Mouse (Mus musculus) testis, postnatal 14 days (tissue): Measurements from ENCODE around the gene Tex22.

Source experiments
- DNase-seq: peaks from one replicate; pipeline ENCODE4 v3.0.0; 2021; ENCODE audit warnings: low spot score

Tex22 gene

DNA sequence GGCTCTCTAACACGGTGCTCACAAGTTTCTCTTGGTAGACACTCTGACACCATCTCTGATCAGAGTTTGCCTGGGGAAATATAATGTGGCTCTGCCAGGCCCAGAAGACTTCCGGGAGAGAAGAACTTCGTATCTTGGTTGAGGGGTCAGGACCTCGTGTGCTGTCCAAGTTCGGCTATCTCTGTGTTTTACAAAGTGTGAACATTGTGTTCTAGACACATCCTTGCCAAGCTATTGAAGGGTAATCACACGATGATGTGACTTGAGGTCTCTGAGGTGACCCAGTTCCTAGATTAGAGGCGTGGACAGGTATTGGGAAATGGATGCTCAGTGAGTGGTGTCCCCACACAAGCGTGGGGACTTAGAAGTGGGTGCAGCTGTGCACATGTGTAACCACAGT is 18.2 kb upstream of the Tex22 start:
- no peak for DNase-seq

DNA sequence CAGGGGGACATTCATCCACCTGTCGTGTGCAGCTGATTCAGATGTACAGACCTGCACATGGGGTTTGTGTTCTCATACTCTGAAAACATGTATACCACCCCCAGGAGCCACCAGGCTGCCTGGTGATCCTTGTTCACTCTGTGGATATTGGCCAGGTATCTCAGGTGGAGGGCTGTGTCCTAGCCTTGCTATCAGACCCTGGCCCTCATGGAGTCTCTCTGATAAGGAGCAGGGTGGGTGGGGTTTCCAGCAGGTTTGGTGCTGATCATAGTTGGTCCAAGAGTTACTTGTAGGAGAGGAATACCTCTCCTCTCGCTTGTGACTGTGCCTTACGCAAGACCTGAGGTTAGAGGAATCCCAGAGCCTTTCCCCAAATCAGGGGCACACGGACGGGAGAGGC is 14.1 kb upstream of the Tex22 start:
- no peak for DNase-seq

DNA sequence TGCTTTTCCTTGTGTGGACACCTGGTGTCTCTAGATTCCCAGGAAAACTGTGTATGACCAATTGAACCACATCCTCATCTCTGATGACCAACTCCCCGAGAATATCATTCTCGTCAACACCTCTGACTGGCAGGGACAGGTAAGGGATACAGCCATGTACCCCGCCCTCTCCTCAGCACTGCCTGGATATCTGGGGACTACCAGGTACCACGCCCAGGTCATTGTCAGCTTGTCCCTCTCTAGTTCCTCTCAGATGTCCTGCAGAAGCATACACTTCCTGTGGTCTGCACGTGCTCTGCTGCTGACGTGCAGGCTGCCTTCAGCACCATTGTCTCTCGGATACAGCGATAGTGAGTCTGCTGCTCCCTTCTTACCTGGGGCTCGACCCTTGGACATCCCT is 12.7 kb upstream of the Tex22 start:
- DNase-seq: no peak

DNA sequence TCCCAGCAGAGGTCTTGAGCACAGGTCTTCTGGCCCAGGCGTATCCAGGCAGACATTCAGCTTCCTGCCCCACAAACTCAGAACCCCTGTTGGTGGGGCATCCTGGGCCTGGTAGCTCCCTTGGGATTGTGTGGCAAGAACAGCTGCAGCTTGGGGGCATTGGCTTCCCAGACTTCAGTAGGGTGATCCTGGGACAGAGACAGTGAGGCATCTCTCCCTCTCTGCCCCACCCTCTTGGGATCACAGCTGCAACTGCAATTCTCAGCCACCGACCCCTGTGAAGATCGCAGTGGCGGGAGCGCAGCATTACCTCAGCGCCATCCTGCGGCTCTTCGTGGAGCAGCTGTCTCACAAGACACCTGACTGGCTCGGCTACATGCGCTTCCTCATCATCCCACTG is 12.1 kb upstream of the Tex22 start:
- DNase-seq: no peak

DNA sequence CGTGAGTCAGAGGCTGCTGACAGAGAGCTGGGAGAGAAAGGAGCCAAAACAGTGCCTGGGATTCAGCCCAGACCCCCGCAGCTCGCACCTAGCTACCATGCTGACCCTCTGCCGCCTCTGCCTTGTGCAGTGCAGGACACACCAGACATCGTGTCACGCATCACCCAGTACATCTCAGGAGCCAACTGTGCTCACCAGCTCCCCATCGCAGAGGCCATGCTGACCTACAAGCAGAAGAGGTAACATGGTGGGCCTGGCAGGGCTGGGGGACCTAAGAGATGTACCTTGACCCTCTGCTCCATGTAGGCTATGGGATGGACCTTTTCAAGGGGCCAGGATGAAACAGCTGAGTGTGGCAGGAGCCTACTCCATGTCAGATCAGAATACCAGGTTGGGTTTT is 10.6 kb upstream of the Tex22 start:
- DNase-seq: no peak

DNA sequence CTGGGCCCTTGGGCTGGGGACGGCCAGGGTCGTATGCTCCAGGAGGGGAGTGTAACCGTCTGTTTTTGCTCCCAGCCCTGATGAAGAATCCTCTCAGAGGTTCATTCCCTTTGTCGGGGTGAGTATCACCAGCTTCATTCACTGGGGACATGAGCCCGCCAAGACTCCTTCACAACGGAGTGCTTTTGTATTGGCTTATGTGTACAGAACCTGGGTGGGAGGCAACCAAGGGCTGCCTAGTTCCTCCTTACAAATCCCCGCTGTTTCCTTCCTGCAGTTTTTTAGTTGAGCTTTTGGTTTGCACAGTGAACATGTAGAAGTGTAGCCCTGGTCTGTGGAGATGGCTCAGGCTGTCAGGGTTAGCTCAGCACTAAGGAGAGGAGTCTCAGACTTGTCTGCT is 6.3 kb upstream of the Tex22 start:
- DNase-seq: no peak

DNA sequence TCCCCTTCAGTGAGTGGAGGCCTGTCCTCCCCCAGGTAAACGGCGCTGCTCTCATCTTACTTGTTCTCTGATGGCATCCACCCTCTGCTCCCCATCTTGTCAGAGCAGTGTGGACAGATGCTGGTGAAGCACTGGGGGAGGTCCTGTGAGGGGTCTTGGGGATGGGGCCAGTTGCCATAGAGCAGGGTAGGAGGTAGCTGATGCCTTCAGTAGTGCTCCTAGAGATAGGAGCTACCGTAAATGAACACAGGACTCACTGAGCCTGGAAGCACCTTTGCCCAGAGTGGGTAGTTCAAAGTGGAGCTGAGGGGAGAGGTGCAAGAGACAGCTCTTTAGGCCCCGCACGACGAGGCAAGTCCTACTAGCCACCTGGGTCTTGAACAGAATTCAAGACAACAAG is 4.9 kb upstream of the Tex22 start:
- no peak for DNase-seq

DNA sequence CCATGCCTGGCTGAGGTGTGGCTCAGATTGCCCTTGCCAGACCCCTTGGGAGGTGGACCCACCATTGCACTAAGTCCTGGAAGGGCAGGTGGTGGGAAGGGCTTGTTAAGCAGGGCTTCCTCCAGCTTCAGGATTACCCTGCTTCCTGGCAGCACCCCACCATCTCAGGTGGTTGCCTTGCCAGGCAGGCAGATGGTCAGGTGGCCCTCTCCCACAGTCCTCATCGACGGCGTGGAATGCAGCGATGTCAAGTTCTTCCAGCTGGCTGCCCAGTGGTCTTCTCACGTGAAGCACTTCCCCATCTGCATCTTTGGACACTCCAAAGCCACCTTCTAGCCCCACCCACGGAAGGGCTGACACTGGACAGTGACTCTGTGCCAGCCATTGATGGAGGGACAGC is 3.0 kb upstream of the Tex22 start:
- no peak for DNase-seq

DNA sequence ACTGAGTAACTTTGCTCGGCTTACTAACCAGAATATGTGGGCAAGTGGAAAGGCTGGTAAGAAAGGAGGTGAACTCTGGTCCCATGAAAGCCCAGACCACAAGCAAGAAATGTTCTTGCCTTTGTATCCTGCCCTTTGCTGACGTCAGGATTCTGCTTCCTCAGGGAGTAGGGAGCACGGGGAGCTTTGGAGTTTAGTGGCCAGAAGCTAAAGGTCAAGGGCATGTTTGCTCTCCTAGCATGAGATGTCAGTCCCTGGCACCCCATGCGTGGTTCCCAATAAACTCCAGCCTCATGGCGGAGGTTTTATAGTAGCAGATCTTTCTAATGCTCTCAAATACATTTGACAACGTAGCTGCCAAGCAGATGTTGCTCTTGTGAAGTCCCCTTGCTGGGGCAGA is 2.5 kb upstream of the Tex22 start:
- DNase-seq: no peak

DNA sequence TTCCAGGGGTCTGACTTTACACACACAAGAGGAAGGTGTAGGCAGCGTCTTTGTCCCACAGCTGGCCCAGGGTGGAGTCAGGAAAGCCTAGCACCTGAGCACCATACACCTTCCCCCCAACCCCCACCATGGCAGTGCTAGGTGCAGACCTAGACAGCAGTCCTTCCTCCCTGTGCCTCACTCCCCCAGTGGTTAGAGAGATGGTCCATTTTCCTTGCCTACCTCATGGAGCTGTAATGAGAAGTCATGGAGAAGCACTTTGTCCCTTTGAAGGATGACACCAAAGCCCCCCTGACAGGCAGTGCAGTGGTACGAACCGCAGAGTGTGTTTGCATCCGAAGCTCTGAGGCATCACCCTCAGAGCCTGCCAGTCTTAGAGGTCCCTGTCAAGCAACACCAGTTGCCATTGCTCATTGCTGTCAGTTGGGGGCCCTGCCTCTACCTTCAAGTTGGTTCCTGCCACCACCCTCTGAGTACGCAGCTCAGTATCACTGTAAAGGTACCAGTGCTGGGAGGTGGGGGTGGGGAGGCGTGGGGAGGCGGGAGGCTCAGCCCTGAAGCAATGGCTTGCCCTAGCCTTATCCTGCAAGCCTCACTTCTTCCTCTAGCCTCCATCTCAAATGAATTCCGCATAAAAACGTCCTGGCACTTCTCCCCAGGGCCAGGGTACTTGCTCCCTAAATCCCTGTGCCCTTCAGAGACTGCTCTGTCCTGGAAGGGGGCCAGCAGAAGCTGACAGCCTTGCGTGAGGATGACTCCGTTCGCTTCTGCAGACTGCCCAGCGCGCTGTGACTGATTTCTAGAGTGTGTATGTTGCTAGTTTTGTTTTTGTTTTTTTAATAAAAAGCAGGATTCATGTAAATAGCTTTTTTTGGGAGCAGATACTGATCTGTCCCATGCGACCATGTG is 628 bp upstream of the Tex22 start:
- DNase-seq: no peak

DNA sequence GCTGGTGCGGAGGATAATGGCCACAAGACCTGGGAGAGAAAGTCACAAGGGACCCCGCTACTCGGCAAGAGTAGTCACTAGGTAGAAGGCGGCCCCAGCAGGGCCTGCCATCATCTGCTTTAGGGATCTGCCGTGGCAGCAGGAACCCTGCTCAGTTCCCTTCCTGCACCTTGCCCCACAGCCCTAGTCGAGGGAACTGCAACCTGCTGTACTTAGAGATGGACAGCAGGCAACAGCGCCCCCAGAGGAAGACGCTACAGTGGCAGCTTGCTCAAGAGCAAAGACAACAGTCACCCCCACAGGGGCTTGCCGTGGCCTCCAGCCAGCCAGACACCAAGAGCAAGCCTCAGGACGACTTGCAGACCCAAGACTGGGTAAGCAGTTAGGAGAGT is 757 bp downstream of the Tex22 start:
- DNase-seq: peak; percentile 80

DNA sequence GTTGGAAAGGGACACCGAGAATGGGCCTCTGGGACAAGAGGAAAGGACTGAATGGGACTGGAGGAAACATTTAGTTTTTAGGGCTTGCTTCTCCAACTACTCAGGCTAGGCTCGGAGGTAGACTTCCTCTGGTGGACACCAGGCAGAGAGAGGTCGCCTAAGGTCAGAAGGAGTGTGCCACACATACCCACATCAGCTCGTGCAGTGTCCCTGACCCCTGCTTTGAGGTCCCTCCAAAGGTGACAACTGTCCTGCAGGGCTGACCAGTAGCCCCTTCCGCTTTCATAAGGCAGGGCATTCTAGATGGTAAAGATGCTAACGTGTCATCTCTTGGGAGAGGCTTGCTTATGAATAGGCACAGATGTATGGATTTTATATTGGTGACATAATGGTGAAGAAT is 1.2 kb downstream of the Tex22 start:
- no peak for DNase-seq

DNA sequence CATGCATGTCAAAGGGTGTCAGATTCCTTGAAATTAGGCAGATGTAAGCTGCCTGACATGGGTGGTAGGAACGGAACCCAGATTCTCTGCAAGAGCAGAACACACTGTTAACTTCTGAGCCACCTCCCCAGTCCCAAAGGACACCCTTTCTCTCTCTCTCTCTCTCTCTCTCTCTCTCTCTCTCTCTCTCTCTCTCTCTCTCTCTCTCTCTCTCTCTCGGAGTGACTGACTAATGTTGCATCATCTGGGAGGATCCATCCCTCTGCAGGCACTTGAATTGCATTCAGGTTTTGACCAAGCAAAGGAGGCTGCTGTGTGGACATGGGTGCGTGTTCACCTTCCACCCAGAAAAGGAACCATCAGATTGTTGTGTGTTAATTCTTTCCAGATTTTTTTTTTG is 13.0 kb downstream of the Tex22 start:
- no peak for DNase-seq

DNA sequence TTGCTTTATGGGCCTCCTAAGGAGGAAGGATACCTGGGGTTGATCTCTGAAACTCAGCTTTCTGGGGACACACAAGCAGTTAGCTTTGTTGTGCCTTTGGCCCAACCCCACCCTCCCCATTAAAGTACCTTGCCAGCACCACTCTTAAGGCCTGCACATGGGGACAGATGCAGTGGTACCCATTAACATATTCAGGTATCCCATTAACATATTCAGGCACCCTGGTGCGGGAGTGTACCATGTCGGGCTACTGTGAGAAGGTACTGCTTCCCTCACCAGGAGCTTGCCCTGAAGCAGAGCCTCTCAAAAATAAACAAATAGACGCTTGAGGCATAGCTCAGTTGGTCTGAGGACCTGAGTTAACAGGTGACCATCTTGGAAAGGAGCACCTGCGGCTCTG is 13.7 kb downstream of the Tex22 start:
- DNase-seq: no peak

DNA sequence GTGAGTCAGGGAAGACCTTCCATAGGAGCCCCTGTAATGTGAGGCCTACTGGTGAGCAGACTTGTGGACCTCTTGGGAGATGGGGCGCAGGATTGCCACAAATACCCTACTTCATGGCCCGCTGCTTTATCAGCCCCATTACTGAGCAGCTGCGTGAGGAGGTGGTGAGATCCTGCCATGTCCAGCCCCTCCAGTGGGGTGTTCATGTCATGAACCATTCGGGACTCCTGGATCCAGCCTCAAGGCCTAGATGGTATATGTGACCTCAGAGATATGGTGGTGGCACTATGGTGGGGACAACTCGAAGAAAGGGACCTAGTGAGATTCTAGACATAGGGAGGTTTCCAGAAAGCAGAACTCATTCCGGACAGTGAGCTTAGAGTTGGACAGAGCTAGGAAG is 14.8 kb downstream of the Tex22 start:
- DNase-seq: no peak

DNA sequence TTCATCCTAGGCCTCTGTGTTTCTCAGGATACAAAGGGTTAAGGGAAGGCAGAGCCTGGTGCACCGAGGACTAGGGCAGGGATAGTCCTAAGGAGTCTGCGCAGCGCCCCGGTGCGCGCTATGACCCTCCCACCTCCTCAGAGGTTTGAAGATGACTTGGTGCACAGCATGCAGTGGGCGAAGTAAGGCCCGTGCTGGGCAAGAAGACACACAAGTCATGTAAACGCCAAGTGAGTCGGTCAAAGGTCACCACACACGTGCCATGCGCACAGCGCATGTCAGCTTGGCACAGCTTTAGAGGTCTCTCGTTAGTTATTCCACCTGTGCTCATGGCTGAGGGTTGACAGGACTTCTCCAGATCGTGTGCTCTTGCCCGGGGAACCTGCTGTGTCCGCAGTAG is 15.8 kb downstream of the Tex22 start:
- DNase-seq: no peak

DNA sequence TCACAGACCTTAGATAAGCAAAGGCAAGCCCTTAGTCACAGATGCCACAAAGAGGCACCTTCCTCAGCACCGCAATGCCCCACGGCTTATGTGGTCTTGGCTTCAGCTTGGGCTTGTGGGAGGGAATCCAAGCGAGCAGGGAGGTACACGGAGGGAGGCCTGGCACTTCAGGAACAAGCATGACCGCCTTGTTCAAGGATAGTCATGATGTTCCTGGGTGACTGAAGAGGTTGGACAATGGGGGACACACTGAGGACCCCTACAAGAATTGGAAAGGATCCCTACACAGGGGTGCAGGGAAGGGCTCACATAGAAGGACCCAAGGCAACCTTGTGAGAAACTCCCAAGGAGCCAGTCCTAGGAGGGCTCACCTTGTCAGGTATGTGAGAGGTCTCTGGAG is 22.7 kb downstream of the Tex22 start:
- no peak for DNase-seq

DNA sequence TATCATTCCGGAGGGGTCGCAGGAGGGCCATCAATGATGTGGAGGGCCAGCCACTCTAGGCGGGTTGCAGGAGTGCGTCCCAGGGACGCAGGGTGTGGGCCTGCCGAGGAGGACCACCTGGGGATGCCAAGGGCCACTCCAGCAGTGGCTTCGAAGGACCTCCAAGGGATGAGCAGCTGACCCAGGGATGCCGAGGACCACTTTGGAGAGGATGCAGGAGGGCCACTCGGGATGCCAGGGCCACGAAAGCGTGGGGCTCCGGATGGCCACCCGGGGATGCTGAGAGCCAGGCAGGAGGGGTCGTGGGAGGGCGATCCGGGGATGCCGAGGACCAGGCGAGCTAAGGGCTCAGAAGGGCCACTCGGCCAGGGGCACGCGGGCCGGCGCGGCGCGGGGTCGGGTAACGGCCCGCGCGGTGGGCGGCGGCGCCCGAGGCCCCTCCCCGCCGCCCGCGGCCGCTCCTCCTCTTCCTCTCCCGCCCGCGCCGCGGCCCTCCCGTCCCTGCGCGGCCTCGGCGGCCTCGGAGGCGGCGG is 23.5 kb downstream of the Tex22 start, which contains the start of gene Mta1:
Gene Mta1 (plus strand): TSS at position 530 of the 533 bp plus-strand sequence.
- peak; percentile 60 for DNase-seq

DNA sequence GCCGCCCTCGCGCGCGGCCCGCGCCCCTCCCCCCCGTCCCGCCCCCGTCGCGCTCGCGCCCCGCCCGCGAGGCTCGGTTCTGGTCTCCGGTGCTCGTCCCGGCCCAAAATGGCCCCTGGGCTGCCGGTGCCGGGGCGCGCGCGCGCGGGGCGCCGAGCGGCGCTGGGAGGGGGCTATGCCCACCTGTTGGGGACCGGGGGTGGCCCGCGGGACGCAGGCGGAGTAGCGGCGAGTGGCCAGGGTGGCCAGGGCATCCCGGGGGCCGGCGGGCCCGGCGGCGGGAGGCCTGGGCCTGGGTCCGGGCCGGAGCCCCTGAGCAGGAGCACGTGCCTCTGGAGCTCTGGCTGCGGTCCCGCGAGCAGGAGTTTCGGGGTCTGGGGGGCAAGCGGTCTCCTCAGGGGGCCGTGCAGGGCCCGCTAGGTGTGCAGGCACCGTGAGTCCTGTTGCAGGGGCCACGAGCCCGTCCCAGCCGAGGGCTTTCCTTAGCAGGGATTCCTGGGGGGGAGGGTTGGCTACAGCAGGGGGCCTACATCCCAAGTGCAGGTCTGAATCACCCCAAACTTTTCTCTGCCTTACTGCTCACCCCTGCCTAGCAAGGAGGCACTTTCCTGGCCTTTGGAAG is 24.3 kb downstream of the Tex22 start:
- peak; percentile 52 for DNase-seq

DNA sequence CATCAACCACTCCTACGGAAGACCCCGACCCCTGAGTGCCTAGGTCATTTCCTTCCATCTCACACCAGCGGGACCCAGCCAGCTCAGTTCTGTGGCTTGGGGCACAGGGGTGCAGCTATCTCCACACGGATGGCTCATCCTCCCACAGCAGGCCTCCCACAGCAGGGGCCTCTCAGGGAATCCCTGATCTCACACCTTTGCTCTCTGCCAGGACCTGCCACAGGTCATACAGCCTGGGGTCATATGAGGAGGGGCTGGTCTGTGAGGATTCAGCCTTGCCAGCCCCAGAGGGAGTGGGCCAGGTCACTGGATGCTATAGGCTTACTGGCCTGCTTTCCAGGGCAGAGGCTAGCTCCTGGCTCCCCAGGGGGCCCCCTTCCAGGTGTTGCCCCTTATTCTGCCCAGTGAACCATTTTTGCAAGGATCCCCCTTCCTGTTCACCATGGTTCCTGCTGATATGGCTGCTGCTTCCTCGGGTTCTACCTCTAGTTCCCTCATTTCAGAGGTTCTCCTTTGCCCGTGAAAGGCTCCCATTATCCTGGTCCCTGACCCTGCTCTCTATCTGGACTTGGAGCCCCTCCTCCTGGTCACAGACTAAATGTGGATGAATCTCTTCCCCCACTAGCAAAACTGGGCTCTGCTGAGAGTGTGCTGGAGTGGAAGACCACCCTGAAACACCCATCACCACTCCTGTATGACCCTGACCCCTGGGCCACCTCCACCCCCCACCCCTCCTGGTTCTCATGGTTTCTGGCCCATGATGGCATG is 25.4 kb downstream of the Tex22 start:
- no peak for DNase-seq

DNA sequence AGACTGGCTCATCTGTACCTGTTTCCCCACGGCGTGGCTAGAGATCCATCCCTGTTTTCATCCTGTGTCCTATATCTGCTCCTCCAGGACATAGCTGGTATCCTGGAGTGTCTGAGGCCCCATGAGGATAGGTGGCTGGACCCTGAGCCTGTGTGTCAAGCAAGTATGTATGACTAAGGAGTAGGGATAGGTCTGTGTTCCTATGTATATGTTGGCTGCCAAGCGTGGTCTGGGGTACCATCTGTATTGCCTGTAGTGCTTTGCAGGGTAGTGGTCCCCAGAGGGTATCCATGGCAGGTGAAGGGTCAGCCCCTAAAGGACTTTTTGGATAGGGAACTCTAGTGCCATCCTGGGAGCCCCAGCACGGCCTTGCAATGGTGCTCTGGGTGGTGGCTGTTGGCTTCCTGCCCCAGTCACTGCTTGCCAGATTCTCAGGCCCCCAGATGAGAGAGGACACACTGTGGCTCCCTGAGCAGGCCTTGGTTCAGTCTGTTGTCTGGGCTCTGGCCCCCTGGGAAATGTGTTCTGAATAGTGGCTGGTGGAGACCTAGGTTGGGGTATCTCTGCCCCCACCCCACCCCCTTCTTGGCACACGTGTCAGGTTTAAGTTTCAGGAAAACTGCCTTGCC is 26.3 kb downstream of the Tex22 start:
- DNase-seq: peak; percentile 32

DNA sequence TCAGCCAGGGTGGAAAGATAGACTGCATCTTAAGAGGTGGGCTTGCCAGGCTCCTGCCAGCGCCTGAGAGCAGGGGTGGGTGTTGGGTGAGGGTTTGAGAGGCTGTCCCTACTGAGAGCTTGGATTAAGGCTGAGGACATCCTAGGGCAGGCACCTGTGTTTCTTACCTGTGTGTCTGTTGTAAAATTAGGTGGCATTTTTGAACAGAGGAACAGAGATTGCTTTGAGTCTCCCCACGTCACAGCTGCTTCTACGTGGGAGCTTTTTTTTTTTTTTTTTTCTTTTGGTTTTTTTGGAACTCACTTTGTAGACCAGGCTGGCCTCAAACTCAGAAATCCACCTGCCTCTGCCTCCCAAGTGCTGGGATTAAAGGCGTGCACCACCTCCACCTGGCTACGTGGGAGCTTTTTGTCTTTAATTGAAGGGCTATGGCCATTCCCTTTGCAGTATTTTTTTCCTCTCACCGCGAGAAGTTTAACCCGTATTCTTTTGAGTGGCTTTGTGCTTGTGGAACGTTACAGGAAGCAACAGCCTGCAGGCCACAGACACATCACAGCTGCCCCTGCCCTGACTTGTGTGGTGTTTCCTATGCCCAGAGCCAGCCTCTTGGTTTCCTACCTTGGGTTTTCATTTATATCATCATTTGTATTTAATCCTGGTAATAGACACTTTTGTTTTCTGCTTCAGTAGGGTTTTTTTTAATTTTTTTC is 27.1 kb downstream of the Tex22 start:
- no peak for DNase-seq
